Mouse (Mus musculus): ENCODE results near the gene Mapkap1.

- TF ChIP-seq POLR2A (IDR thresholded peaks at IDR 0.05; ENCODE audit: borderline replicate concordance, insufficient read depth, low read length) (no peak), CTCF (IDR thresholded peaks at IDR 0.05; ENCODE audit: borderline replicate concordance, insufficient read depth, low read depth, low read length) (no peak)
Observed at GRCm38 (mm10) chr2:34571096-34571495, 164.5 kb downstream of the Mapkap1 start.

All from cerebellum, adult 2 months (tissue).